Mouse (Mus musculus) erythroblast, embryonic 14.5 days (primary cell): ENCODE data around the gene Jmjd7.

Source experiments
- GATA1 ChIP-seq: IDR thresholded peaks from 2 replicates; pipeline ENCODE4 v1.6.1; 2012; ENCODE audit warnings: low read length, inconsistent platforms, mixed read lengths
- TAL1 ChIP-seq: IDR thresholded peaks from 3 replicates; pipeline ENCODE4 v1.6.1; 2012; ENCODE audit warnings: low read length, inconsistent platforms, mixed read lengths

DNA sequence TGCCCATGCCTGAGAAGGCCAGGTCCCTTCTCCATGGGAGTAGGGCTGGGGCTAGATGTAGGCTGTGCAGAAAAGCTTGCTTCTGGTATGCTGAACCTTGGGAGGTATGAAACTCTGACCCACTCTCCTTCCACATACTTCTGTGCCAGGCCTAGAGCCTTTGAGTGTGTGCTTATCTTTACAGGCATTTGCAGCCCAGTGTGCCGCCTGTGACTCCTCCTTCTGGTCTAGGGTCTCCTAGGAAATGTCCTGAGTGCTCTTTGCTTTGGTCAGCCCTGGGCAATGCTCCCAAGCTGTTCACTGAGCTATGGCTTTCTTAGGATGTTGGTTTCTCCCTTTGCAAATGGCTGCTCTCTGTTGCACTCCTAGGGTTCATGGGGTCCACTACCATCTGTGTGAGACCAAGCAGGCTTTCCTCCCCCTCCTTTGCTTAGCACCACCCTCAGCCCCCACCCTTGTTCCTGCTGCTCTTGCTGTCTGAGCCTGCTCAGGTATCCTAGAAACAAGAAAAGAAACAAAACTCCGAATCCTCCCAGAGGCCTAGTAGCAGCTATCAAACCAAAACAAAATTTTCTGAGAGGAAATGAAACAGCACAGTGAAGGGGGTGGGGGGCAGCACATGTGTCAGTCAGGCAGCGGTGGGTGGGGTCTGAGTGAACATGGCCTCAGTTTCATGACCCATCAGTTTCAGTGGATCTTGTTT, 26.2 kb upstream of the Jmjd7 start:
- TF ChIP-seq GATA1 = no peak
- TF ChIP-seq TAL1 = no peak
